Mouse (Mus musculus) hindbrain, embryonic 13.5 days (tissue): Measurements from ENCODE around the gene Ano1. TPM values are rescaled to one million over a fixed set of nuclear protein-coding genes. Genes with fewer than 3 reads are reported as not detected.
A peak's percentile ranks its signal among the peaks of the same experiment; 100 is the strongest.

ENCODE experiments used
- ATAC-seq: fragments of 200-750 bp; cut with Nextera tagmentation; 2 replicates; pipeline ENCODE4 v1.8.0; 2017; ENCODE audit warnings: moderate TSS enrichment; ENCODE audit not compliant: low FRiP score
- H3K27ac ChIP-seq: fragments of 300-500 bp; sonication (generic); 2 replicates; pipeline ENCODE4 v1.5.1; 2015; ENCODE audit warnings: inconsistent platforms, mild to moderate bottlenecking, moderate library complexity
- H3K27me3 ChIP-seq: fragments of 300-500 bp; sonication (generic); 2 replicates; pipeline ENCODE4 v1.6.1; 2015; ENCODE audit warnings: mild to moderate bottlenecking, inconsistent platforms
- H3K36me3 ChIP-seq: fragments of 300-500 bp; sonication (generic); 2 replicates; pipeline ENCODE4 v1.6.1; 2015; ENCODE audit warnings: mild to moderate bottlenecking, inconsistent platforms
- H3K4me1 ChIP-seq: fragments of 300-500 bp; sonication (generic); replicated peaks from 2 replicates; pipeline ENCODE4 v1.6.1; 2015; ENCODE audit warnings: inconsistent platforms
- H3K4me2 ChIP-seq: fragments of 300-500 bp; sonication (generic); 2 replicates; pipeline ENCODE4 v1.6.1; 2015; ENCODE audit warnings: inconsistent platforms, mild to moderate bottlenecking, moderate library complexity
- H3K4me3 ChIP-seq: fragments of 300-500 bp; sonication (generic); 2 replicates; pipeline ENCODE4 v1.5.1; 2015; ENCODE audit warnings: mild to moderate bottlenecking, inconsistent platforms
- H3K9ac ChIP-seq: fragments of 300-500 bp; sonication (generic); 2 replicates; pipeline ENCODE4 v1.6.1; 2015; ENCODE audit warnings: mild to moderate bottlenecking, inconsistent platforms
- H3K9me3 ChIP-seq: fragments of 300-500 bp; sonication (generic); 2 replicates; pipeline ENCODE4 v1.6.1; 2016; ENCODE audit warnings: inconsistent platforms
- WGBS: fragments of 180-500 bp; shearing (Covaris S2); methylation state at CpG from one replicate; pipeline ENCODE4 v1.1.7; 2015; 5-methylcytosine and 5-hydroxymethylcytosine counted together
- polyA plus RNA-seq: library from polyadenylated mRNA; unstranded; fragments of >200 nt; fragmentation: Nextera tagmentation; extraction: Ambion mirVana; gene quantifications from 2 replicates; pipeline ENCODE4 v1.2.1, GENCODE M21; 2015

Gene Ano1
- polyA plus RNA-seq, 1 experiment from 2014 or later = 5.0 TPM

GRCm38 (mm10) chr7:144762496-144763235 is 10.9 kb upstream of the Ano1 start:
- Histone ChIP-seq H3K4me2 (no peak overlapping the region), H3K4me1 (peaks cover 26% of the 10 kb centered on the region; the same call in 1 of the 2 replicates), H3K4me3 (no peak overlapping the region), H3K9ac (no peak overlapping the region; the same call in 1 of the 2 replicates), H3K27ac (no peak overlapping the region), H3K27me3 (0 out of 2 replicates have a peak, but pooled peaks cover 5% of the 10 kb centered on the region), H3K36me3 (no peaks in the 10 kb centered on the region), H3K9me3 (no peaks in the 10 kb centered on the region)
- no peak for ATAC-seq
- 67% methylated on average over 16 of the region's 16 CpGs for WGBS

- ATAC-seq = no peak
These were observed 8.5 kb upstream of the Ano1 start for GRCm38 (mm10) chr7:144760228-144760627.

DNA sequence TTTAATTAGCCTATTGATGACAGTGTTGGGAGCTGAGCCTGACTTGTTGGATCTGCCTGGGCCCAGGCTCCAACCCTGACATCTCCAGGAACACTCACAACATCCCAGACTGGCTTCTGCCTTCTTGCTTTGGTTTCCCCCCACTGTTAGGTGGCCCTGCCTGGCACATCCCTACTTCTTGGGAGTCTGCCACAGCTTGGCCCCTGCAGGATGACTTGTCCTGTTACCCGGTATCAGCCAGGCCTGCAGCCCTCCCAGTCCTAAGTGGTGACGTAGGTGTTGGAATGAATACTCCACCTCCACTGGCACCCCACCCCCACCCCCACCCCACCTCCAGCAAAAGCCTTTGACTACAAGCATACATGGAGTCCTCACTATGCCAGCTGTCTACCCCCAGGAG is 7.7 kb upstream of the Ano1 start:
- H3K9ac ChIP-seq = no peak overlapping the region
- H3K9me3 ChIP-seq = no peaks in the 10 kb centered on the region
- ATAC-seq = 0 out of 2 replicates have a peak, but pooled peaks have one; percentile 40
- H3K27me3 ChIP-seq = 0 out of 2 replicates have a peak, but pooled peaks cover 5% of the 10 kb centered on the region
- no peak overlapping the region for H3K4me3 ChIP-seq
- H3K4me1 ChIP-seq = peaks cover 20% of the 10 kb centered on the region; the same call in 1 of the 2 replicates
- H3K27ac ChIP-seq = peak overlapping the region; percentile 77
- WGBS = 78% methylated on average over 2 of the region's 2 CpGs
- no peaks in the 10 kb centered on the region for H3K36me3 ChIP-seq
- H3K4me2 ChIP-seq = no peak overlapping the region

More at GRCm38 (mm10) chr7:144760228-144760627, 8.5 kb upstream of the Ano1 start:
- Histone ChIP-seq H3K27me3 (0 out of 2 replicates have a peak, but pooled peaks cover 5% of the 10 kb centered on the region), H3K4me3 (no peak overlapping the region), H3K27ac (peak overlapping the region; percentile 77), H3K9me3 (no peaks in the 10 kb centered on the region), H3K4me2 (no peak overlapping the region), H3K9ac (no peak overlapping the region), H3K4me1 (peaks cover 20% of the 10 kb centered on the region; the same call in 1 of the 2 replicates), H3K36me3 (no peaks in the 10 kb centered on the region)
- WGBS = 42% methylated on average over 9 of the region's 9 CpGs

GRCm38 (mm10) chr7:144755511-144756378 is 4.0 kb upstream of the Ano1 start:
- H3K4me3 ChIP-seq = no peak overlapping the region
- no peak overlapping the region for H3K9ac ChIP-seq
- no peaks in the 10 kb centered on the region for H3K27me3 ChIP-seq
- H3K36me3 ChIP-seq = no peaks in the 10 kb centered on the region
- H3K4me1 ChIP-seq = peaks cover 19% of the 10 kb centered on the region; the same call in 1 of the 2 replicates
- ATAC-seq = no peak
- H3K27ac ChIP-seq = no peak overlapping the region
- WGBS = 80% methylated on average over 11 of the region's 11 CpGs
- H3K4me2 ChIP-seq = no peak overlapping the region
- no peaks in the 10 kb centered on the region for H3K9me3 ChIP-seq

- H3K9ac ChIP-seq = no peak overlapping the region
- no peak for ATAC-seq
- WGBS = 95% methylated on average over 2 of the region's 2 CpGs
- no peaks in the 10 kb centered on the region for H3K27me3 ChIP-seq
- H3K4me1 ChIP-seq = peaks cover 13% of the 10 kb centered on the region; the same call in 1 of the 2 replicates
- no peaks in the 10 kb centered on the region for H3K9me3 ChIP-seq
- no peak overlapping the region for H3K27ac ChIP-seq
- H3K36me3 ChIP-seq = no peaks in the 10 kb centered on the region
- no peak overlapping the region for H3K4me2 ChIP-seq
- no peak overlapping the region for H3K4me3 ChIP-seq
These were observed 2.9 kb upstream of the Ano1 start for GRCm38 (mm10) chr7:144754722-144755121.

GRCm38 (mm10) chr7:144753657-144754031 is 1.9 kb upstream of the Ano1 start:
- Histone ChIP-seq H3K27me3 (no peaks in the 10 kb centered on the region), H3K9me3 (no peaks in the 10 kb centered on the region), H3K9ac (no peak overlapping the region), H3K4me2 (no peak overlapping the region), H3K36me3 (no peaks in the 10 kb centered on the region), H3K4me3 (no peak overlapping the region), H3K4me1 (peaks cover 6% of the 10 kb centered on the region; the same call in 1 of the 2 replicates), H3K27ac (no peak overlapping the region)
- WGBS = 90% methylated on average over 9 of the region's 9 CpGs
- ATAC-seq = no peak

- H3K36me3 ChIP-seq = no peaks in the 10 kb centered on the region
- H3K4me2 ChIP-seq = no peak overlapping the region
- H3K4me3 ChIP-seq = no peak overlapping the region
- no peaks in the 10 kb centered on the region for H3K27me3 ChIP-seq
- no peaks in the 10 kb centered on the region for H3K9me3 ChIP-seq
- WGBS = 73% methylated on average over 14 of the region's 14 CpGs
- no peak overlapping the region for H3K9ac ChIP-seq
- peaks cover 6% of the 10 kb centered on the region; the same call in 1 of the 2 replicates for H3K4me1 ChIP-seq
- no peak for ATAC-seq
- no peak overlapping the region for H3K27ac ChIP-seq
These were observed 1.3 kb upstream of the Ano1 start for GRCm38 (mm10) chr7:144752919-144753656.

DNA sequence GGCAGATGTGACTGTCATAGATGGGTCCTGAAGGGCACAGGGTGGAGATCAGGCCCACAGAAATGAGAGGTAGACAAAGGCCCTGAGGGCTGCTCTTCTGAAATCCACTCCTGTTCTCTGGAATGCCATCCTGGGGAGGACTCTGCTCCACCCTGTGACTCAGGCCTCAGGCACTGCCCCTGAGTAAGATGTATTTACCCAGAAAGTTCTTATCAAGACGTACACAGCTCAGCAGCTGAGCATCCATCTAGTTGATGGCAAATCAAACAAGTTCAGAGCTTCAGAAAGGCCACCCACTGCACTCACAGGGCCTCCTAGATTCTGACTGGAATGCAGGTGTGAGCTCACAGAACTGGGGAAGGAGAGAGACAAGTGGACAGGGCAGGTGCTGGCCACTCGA is 4.0 kb downstream of the Ano1 start:
- Histone ChIP-seq H3K36me3 (no peaks in the 10 kb centered on the region), H3K9me3 (no peaks in the 10 kb centered on the region), H3K4me2 (no peak overlapping the region), H3K4me3 (no peak overlapping the region), H3K4me1 (0 out of 2 replicates have a peak, but pooled peaks cover under 1% of the 10 kb centered on the region), H3K27ac (no peak overlapping the region), H3K9ac (no peak overlapping the region), H3K27me3 (0 out of 2 replicates have a peak, but pooled peaks cover 2% of the 10 kb centered on the region)
- ATAC-seq = no peak
- WGBS = 55% methylated on average over 2 of the region's 2 CpGs

- Histone ChIP-seq H3K27me3 (0 out of 2 replicates have a peak, but pooled peaks cover 2% of the 10 kb centered on the region), H3K4me3 (no peak overlapping the region), H3K27ac (no peak overlapping the region), H3K4me1 (no peaks in the 10 kb centered on the region), H3K9me3 (no peaks in the 10 kb centered on the region), H3K9ac (no peak overlapping the region), H3K36me3 (no peaks in the 10 kb centered on the region), H3K4me2 (no peak overlapping the region)
- no peak for ATAC-seq
- WGBS = 85% methylated on average over 4 of the region's 4 CpGs
These were observed 5.3 kb downstream of the Ano1 start for GRCm38 (mm10) chr7:144746466-144746865.

DNA sequence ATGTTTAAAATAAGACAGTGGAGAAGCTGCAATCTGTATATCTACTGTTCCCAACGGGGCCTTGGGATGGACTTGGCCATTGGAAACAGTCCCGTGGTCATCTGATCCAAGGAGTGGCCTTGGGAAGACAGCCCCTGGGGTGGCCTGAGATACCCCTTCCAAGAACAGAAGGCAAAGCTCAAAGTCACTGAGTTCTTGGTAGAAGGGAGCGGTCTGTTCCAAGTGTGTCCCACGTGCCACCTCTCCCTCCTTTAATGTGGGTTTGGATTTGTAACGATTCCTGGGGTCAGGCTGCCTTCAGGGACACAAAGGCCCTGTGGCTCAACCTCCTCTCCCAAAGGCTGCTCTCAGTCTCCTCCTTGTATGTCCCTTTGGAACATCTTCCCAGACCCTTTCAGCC is 7.9 kb downstream of the Ano1 start:
- no peak for ATAC-seq
- no peak overlapping the region for H3K27ac ChIP-seq

DNA sequence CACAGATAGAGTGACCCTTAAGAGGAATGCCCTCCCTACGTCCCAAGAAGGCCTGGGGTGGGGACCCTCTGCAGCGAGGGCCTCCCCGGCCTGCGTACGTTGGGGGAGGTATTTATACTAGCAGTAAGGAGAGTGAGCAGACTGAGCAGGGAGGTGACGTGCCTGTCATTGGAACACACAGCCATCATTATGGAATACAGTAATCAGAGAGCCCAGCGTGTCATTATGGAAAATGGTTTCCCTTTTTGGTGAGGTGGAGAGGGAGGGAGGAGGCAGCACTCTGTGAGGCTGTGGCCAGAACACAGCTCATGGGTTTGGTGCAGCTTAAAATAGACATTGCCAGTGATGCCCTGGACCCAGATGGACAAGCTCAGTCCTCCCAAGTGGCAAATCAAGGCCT is 11.1 kb downstream of the Ano1 start:
- ATAC-seq = no peak
- 81% methylated on average over 7 of the region's 7 CpGs for WGBS

More for the DNA sequence above, 7.9 kb downstream of the Ano1 start:
- H3K4me3 ChIP-seq = no peak overlapping the region
- no peak overlapping the region for H3K4me2 ChIP-seq
- no peaks in the 10 kb centered on the region for H3K9me3 ChIP-seq
- H3K36me3 ChIP-seq = no peaks in the 10 kb centered on the region
- no peak overlapping the region for H3K9ac ChIP-seq
- whole genome bisulfite sequencing = 83% methylated on average over 5 of the region's 5 CpGs
- peaks cover 4% of the 10 kb centered on the region; the same call in 1 of the 2 replicates for H3K4me1 ChIP-seq
- peaks cover 9% of the 10 kb centered on the region for H3K27me3 ChIP-seq

More for the DNA sequence above, 11.1 kb downstream of the Ano1 start:
- Histone ChIP-seq H3K27me3 (peaks cover 40% of the 10 kb centered on the region), H3K36me3 (no peaks in the 10 kb centered on the region), H3K4me3 (no peak overlapping the region), H3K4me1 (peaks cover 15% of the 10 kb centered on the region), H3K4me2 (no peak overlapping the region), H3K27ac (no peak overlapping the region), H3K9ac (no peak overlapping the region), H3K9me3 (no peaks in the 10 kb centered on the region)
